Mouse (Mus musculus) embryonic facial prominence, embryonic 14.5 days (tissue): ENCODE measurements around the gene Nkx2-2. TPM values are rescaled to one million over a fixed set of nuclear protein-coding genes. Genes with fewer than 3 reads are reported as not detected.

Source experiments
- ATAC-seq: fragments of 200-750 bp; cut with Nextera tagmentation; 2 replicates; pipeline ENCODE4 v1.8.0; 2017; ENCODE audit warnings: low read depth, moderate number of reproducible peaks, moderate TSS enrichment
- DNase-seq: peaks from one replicate; pipeline ENCODE4 v3.0.0-alpha.2; 2015; ENCODE audit warnings: low spot score
- H3K27ac ChIP-seq: fragments of 300-500 bp; sonication (generic); replicated peaks from 2 replicates; pipeline ENCODE4 v1.5.1; 2014; ENCODE audit warnings: low read depth, mild to moderate bottlenecking, low read length, moderate library complexity
- H3K27me3 ChIP-seq: fragments of 300-500 bp; sonication (generic); replicated peaks from 2 replicates; pipeline ENCODE4 v1.6.1; 2014; ENCODE audit warnings: low read length; ENCODE audit not compliant: control insufficient read depth, insufficient read depth
- H3K36me3 ChIP-seq: fragments of 300-500 bp; sonication (generic); 2 replicates; pipeline ENCODE4 v1.6.1; 2014; ENCODE audit warnings: low read length, mixed read lengths; ENCODE audit not compliant: control insufficient read depth, insufficient read depth
- H3K4me1 ChIP-seq: fragments of 300-500 bp; sonication (generic); 2 replicates; pipeline ENCODE4 v1.6.1; 2014; ENCODE audit warnings: antibody characterized with exemption, low read length; ENCODE audit not compliant: control insufficient read depth, insufficient read depth
- H3K4me2 ChIP-seq: fragments of 300-500 bp; sonication (generic); 2 replicates; pipeline ENCODE4 v1.6.1; 2014; ENCODE audit warnings: low read depth, mild to moderate bottlenecking, low read length, moderate library complexity, mixed read lengths
- H3K4me3 ChIP-seq: fragments of 300-500 bp; sonication (generic); 2 replicates; pipeline ENCODE4 v1.5.1; 2014; ENCODE audit warnings: low read depth, mild to moderate bottlenecking, low read length
- H3K9ac ChIP-seq: fragments of 300-500 bp; sonication (generic); 2 replicates; pipeline ENCODE4 v1.6.1; 2014; ENCODE audit warnings: low read depth, mild to moderate bottlenecking, low read length, moderate library complexity, mixed read lengths
- H3K9me3 ChIP-seq: fragments of 300-500 bp; sonication (generic); 2 replicates; pipeline ENCODE4 v1.6.1; 2016; ENCODE audit warnings: low read length; ENCODE audit not compliant: control insufficient read depth
- WGBS: fragments of 180-500 bp; shearing (Covaris S2); extraction: QIAGEN DNeasy Blood & Tissue Kit; methylation state at CpG from one replicate; pipeline ENCODE4 v1.1.7; 2014; 5-methylcytosine and 5-hydroxymethylcytosine counted together
- polyA plus RNA-seq: library from polyadenylated mRNA; unstranded; fragments of >200 nt; fragmentation: Nextera tagmentation; extraction: Ambion mirVana; gene quantifications from 2 replicates; pipeline ENCODE4 v1.2.1, GENCODE M21; 2014

Nkx2-2 gene
- polyA plus RNA-seq, 1 experiment from 2014 or later, result not detected

DNA sequence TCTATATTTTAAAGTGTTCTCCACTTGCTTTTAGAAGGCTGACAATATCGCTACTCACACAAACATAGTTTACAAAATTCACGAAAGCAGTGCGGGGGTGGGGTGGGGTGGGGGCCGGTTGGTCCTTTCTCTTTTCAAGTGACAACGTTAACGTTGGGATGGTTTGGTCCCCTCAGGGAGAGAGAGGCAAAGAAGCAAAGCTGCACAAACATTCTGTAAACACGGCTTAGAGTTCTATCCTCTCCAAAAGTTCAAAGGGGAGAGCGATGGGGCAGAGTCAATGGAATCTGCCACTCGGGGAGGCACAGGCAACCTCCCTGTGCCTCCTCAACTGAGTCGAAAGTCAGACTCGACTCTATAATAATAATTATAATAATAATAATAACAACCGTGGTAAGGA lies 10.5 kb downstream of the Nkx2-2 start:
- H3K9me3 ChIP-seq, result no peaks in the 10 kb centered on the region
- no peak overlapping the region for H3K27ac ChIP-seq
- H3K4me3 ChIP-seq, result no peak overlapping the region
- H3K27me3 ChIP-seq, result peaks cover 95% of the 10 kb centered on the region
- WGBS, result 3% methylated on average over 12 of the region's 12 CpGs
- DNase-seq, result no peak
- H3K4me1 ChIP-seq, result peaks cover 1% of the 10 kb centered on the region; the same call in 1 of the 2 replicates
- ATAC-seq, result no peak
- no peak overlapping the region for H3K9ac ChIP-seq
- H3K36me3 ChIP-seq, result no peaks in the 10 kb centered on the region
- no peak overlapping the region; the same call in 1 of the 2 replicates for H3K4me2 ChIP-seq

DNA sequence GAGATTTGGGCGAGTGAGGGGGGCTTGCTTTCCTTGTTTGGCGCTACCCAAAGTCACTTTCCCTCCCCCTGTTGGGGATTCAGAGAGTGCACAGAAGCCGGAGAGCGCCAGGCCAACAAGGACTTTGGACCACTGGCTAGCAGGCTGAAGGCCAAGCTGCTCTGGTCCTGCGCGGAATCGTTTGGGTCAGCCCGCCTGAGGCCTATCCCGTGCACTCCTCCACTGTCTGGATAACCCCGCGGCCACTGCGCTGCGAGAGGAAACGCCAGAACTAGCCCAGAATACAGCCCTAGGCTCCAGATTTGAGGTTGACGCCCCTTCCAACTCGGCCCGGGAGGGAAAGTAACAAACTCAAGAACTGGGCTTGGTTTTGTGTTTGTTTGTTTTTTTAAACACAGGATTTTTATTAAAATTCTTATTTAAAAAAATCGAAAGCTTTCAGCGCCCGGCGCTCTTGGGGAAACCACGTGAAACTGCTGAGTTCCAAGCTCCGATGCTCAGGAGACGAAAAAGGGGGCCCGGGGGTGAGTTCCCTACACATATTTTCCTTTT lies 11.3 kb downstream of the Nkx2-2 start:
- Histone ChIP-seq H3K4me3 (no peak overlapping the region), H3K36me3 (no peaks in the 10 kb centered on the region), H3K27me3 (peaks cover 91% of the 10 kb centered on the region), H3K4me1 (peaks cover 5% of the 10 kb centered on the region; the same call in 1 of the 2 replicates), H3K27ac (no peak overlapping the region), H3K4me2 (no peak overlapping the region), H3K9ac (no peak overlapping the region), H3K9me3 (no peaks in the 10 kb centered on the region)
- WGBS, result 7% methylated on average over 24 of the region's 25 CpGs
- no peak for DNase-seq
- ATAC-seq, result no peak

DNA sequence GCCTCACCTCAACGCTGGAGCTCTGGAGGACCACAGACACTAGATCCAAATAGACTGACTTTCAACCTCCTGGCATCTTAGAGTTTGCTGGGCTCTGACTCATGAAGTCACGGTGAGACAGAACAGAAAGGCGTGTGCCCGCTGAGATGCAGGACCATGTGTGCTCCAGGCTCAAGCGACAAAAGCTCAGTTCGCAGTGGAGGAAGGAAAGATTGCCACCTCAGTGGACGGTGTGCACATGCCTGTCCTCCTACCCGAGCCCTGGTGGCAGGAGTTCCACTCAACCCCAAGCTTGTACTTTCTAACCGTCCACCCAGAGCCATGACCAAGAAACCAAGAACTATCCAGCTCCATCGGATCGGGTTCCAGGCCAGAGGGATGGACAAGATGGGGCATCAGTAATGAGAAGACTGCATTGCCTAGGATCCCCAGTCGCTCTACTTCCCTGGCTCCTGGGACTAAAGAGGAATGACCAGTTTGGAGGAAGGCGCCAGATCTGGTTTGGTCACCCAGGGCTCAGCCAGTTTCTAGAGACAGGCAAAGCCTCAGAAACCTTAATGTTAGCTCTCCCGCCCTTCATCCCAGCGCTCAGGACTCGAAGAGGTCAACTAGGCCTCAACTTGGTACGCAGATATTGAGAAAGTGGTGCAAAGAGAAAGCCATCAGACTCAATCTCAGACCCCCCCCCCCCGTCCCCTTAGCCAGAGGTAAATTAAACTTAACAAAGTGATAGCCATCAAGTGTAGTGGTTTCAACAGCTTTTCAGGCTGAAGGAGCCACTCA lies 11.9 kb downstream of the Nkx2-2 start:
- no peak overlapping the region for H3K4me3 ChIP-seq
- no peaks in the 10 kb centered on the region for H3K36me3 ChIP-seq
- no peaks in the 10 kb centered on the region for H3K9me3 ChIP-seq
- WGBS, result 28% methylated on average over 18 of the region's 18 CpGs
- DNase-seq (no peak), ATAC-seq (no peak)
- no peak overlapping the region for H3K4me2 ChIP-seq
- H3K27ac ChIP-seq, result no peak overlapping the region
- peaks cover 5% of the 10 kb centered on the region; the same call in 1 of the 2 replicates for H3K4me1 ChIP-seq
- no peak overlapping the region for H3K9ac ChIP-seq
- H3K27me3 ChIP-seq, result peaks cover 86% of the 10 kb centered on the region

DNA sequence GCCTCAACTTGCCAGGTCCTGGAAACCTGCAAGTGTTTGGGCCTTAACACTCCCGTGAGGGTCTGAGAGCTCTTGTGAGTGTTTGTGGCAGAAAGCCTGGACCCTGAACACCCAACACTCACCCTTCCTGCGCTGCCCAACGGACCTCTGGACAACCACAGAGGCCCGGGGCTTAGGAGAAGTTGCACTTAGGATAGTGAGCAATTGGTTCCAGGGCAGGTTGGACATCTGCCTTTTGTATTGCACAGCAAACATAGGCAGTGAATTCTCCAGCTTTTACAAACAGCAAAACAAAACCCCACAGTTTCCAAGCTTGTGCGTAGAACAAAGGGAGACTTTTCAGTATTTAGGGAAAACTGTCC lies 12.8 kb downstream of the Nkx2-2 start:
- Histone ChIP-seq H3K36me3 (no peaks in the 10 kb centered on the region), H3K4me2 (no peak overlapping the region), H3K4me1 (peaks cover 5% of the 10 kb centered on the region; the same call in 1 of the 2 replicates), H3K27me3 (peaks cover 85% of the 10 kb centered on the region), H3K9me3 (no peaks in the 10 kb centered on the region), H3K4me3 (no peak overlapping the region), H3K9ac (no peak overlapping the region), H3K27ac (no peak overlapping the region)
- WGBS, result 10% methylated on average over 5 of the region's 5 CpGs
- DNase-seq, result no peak
- no peak for ATAC-seq

DNA sequence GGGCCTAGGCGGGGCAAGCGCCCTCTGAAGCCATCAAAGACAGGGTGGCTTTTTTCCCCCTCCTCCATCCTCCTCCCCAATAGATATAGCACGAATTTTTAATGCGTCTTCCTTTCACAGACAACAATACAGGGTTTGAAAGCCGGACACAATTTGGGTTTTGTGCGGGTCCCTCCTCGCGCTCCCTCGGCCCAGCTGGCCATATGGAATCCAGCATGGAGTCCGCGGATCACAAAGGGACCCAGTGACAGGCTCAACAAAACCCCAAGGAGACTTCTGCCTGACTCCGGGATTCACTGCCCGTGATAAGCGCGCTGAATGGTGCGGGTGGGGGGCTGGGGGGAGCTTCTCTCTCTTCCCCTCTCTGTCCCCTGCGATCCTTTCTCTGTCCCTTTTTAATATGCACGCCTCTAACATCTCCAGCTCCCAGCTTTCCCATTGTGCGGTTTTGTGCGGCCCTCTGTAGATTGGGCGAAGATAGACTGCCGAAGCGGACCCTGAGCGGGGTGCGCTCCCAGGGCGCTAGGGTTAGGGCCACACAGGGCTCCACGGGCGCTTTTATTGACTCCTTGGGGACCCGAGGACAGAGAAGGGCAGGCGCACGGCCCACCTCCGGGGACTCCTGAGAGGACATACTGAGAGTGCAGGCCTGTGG lies 13.3 kb downstream of the Nkx2-2 start:
- Histone ChIP-seq H3K36me3 (no peaks in the 10 kb centered on the region), H3K4me3 (no peak overlapping the region), H3K9ac (no peak overlapping the region), H3K27me3 (peaks cover 80% of the 10 kb centered on the region), H3K4me2 (no peak overlapping the region), H3K27ac (no peak overlapping the region), H3K9me3 (no peaks in the 10 kb centered on the region), H3K4me1 (peaks cover 5% of the 10 kb centered on the region; the same call in 1 of the 2 replicates)
- DNase-seq (no peak), ATAC-seq (no peak)
- 2% methylated on average over 31 of the region's 32 CpGs for WGBS

DNA sequence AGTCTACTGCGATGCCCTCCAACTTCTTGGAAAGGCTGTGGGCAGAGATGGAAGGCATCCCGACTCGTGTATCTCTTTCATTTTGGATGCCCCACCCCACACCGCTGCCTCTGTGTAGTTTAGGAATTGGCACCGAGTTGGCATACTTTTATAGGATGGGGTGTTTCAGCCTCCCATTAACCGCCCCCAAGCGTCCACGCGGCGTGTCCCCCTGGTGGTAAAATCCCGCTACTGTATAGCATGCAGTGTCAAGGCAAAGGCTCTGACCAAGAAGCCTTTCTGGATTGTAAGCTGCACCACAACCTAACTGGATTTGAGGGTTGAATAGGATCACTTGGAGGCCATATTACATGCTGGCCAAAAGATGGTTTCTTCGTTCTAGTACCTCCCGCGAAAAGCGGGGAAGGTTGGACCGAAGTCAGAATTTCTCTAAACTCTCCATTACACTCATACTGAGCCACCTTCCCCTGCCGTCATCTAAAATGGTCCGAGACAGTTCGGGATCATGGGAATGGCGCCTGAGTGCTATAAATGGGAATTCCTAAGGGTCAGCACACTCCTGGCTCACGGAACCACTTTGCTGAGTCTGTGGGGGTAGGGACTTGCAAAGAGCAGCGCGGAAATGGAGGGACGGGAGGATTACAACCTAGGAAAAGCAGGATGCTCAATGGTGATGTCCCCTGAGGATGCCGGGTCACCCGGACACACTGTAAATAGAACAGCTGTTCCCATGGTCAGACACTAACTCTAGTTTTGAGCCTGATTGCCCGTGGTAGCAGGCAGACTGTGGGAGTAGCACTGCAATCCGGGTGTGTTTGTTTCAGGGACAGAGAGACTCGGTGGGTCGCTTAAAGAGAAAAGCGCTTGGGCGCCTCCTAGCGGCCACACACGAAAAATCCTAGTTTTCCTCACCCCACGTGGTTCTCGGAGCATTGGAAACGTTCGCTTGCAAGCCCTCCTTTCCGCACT lies 15.7 kb downstream of the Nkx2-2 start:
- H3K4me1 ChIP-seq, result peaks cover 5% of the 10 kb centered on the region; the same call in 1 of the 2 replicates
- H3K9ac ChIP-seq, result peak overlapping the region; percentile 42; the same call in 1 of the 2 replicates
- peak overlapping the region; percentile 61 for H3K4me2 ChIP-seq
- peak overlapping the region; percentile 31 for H3K4me3 ChIP-seq
- peak; percentile 68 for DNase-seq
- H3K27ac ChIP-seq, result no peak overlapping the region
- H3K27me3 ChIP-seq, result peaks cover 68% of the 10 kb centered on the region
- WGBS, result under 1% methylated on average over 37 of the region's 39 CpGs
- H3K9me3 ChIP-seq, result no peaks in the 10 kb centered on the region
- peak; percentile 77 for ATAC-seq
- H3K36me3 ChIP-seq, result no peaks in the 10 kb centered on the region

DNA sequence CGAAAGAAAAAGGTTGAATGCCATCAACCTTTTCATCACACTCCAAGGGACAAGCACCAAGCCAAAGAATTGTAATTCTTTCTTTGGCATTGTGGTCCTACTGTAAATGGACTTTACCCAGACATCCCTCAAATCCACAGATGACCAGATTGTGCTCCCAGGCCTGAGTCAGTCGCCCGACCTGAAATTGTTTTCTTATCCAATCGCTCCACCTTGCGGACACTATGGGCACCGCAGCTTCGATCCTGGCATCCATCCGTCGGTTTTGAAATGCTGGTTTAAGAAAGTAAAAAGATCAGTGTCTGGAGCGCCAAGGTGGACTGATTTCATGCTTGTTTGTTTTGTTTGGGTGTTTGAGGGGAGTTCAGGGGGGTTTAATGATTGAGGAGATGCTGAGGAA lies 16.4 kb downstream of the Nkx2-2 start:
- Histone ChIP-seq H3K27ac (no peak overlapping the region), H3K4me2 (peak overlapping the region; percentile 61), H3K9me3 (no peaks in the 10 kb centered on the region), H3K9ac (no peak overlapping the region), H3K36me3 (no peaks in the 10 kb centered on the region), H3K27me3 (peaks cover 61% of the 10 kb centered on the region), H3K4me3 (peak overlapping the region; percentile 31), H3K4me1 (peaks cover 5% of the 10 kb centered on the region; the same call in 1 of the 2 replicates)
- DNase-seq (peak; percentile 84), ATAC-seq (0 out of 2 replicates have a peak, but pooled peaks have one; percentile 36)
- 6% methylated on average over 10 of the region's 10 CpGs for WGBS

DNA sequence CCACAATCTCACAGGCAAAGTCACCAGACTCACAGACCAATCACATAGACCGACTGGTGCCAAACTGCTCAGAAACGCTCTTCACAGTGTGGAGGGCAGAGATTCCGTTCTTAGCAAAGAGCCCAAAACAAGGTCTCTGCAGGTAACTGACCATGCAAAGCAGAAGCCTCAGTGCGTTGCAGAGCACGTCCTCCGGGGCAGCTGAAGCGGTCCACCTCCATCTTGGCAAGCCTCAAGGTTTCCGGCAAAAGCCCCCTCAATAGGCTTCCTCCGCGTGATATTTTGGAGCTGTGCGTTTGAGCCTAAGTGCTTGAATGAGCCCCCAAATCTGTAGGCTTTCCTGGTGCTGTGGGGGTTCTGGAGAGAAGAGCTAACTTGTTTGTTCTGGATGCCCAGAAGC lies 18.7 kb downstream of the Nkx2-2 start:
- no peak for ATAC-seq
- Histone ChIP-seq H3K27ac (no peak overlapping the region), H3K27me3 (peaks cover 39% of the 10 kb centered on the region), H3K9ac (no peak overlapping the region), H3K4me1 (peaks cover 5% of the 10 kb centered on the region; the same call in 1 of the 2 replicates), H3K4me3 (no peak overlapping the region), H3K36me3 (no peaks in the 10 kb centered on the region), H3K9me3 (no peaks in the 10 kb centered on the region), H3K4me2 (no peak overlapping the region)
- WGBS, result 85% methylated on average over 11 of the region's 11 CpGs
- DNase-seq, result no peak
